Mouse (Mus musculus): ENCODE measurements around the gene Tcl1b2. TPM values are rescaled to one million over a fixed set of nuclear protein-coding genes. Genes with fewer than 3 reads are reported as not detected.

Tcl1b2 gene
- polyA plus RNA-seq, 1 experiment from 2014 or later: not detected

Other genes with a start within 250 kb of the Tcl1b2 start
- gene Syne3, start 136.2 kb upstream of the Tcl1b2 start, polyA plus RNA-seq (2015; fragmentation: Nextera tagmentation; extraction: Ambion mirVana): 1.6 and 1.8 TPM in 2 replicates
- gene Glrx5, start 113.3 kb upstream of the Tcl1b2 start, polyA plus RNA-seq (2015; fragmentation: Nextera tagmentation; extraction: Ambion mirVana): 209 TPM in 2 replicates
- not detected in 2 replicates for gene Tcl1b1, start 13.7 kb downstream of the Tcl1b2 start, polyA plus RNA-seq (2015; fragmentation: Nextera tagmentation; extraction: Ambion mirVana)
- not detected in 2 replicates for gene Tcl1b5, start 30.3 kb downstream of the Tcl1b2 start, polyA plus RNA-seq (2015; fragmentation: Nextera tagmentation; extraction: Ambion mirVana)
- gene Tcl1b3, start 45.0 kb downstream of the Tcl1b2 start, polyA plus RNA-seq (2015; fragmentation: Nextera tagmentation; extraction: Ambion mirVana): not detected in 2 replicates
- gene Tcl1b4, start 55.9 kb downstream of the Tcl1b2 start, polyA plus RNA-seq (2015; fragmentation: Nextera tagmentation; extraction: Ambion mirVana): not detected in 2 replicates
- not detected in 2 replicates for gene Tcl1, start 76.8 kb downstream of the Tcl1b2 start, polyA plus RNA-seq (2015; fragmentation: Nextera tagmentation; extraction: Ambion mirVana)
- gene Tunar, start 187.9 kb downstream of the Tcl1b2 start, polyA plus RNA-seq (2015; fragmentation: Nextera tagmentation; extraction: Ambion mirVana): 0.10 and 0.14 TPM in 2 replicates